Mouse (Mus musculus) frontal cortex, adult 2 months (tissue): Measurements from ENCODE around the gene Blm. TPM values are rescaled to one million over a fixed set of nuclear protein-coding genes. Genes with fewer than 3 reads are reported as not detected.

Experiments
- DNase-seq, 2 experiments: peaks; one replicate each; pipeline ENCODE4 v3.0.0; 2022; ENCODE audit warnings: low spot score in 1 of 2; ENCODE audit errors: extremely low spot score in 1 of 2
- polyA plus RNA-seq: library from polyadenylated mRNA; depleted of rRNA; stranded (reverse); fragments of >200 nt; gene quantifications from 2 replicates; pipeline ENCODE4 v1.2.3, GENCODE M21; 2012; rRNA removed

The Blm gene
- polyA plus RNA-seq, 1 experiment, result 4.8 TPM

DNA sequence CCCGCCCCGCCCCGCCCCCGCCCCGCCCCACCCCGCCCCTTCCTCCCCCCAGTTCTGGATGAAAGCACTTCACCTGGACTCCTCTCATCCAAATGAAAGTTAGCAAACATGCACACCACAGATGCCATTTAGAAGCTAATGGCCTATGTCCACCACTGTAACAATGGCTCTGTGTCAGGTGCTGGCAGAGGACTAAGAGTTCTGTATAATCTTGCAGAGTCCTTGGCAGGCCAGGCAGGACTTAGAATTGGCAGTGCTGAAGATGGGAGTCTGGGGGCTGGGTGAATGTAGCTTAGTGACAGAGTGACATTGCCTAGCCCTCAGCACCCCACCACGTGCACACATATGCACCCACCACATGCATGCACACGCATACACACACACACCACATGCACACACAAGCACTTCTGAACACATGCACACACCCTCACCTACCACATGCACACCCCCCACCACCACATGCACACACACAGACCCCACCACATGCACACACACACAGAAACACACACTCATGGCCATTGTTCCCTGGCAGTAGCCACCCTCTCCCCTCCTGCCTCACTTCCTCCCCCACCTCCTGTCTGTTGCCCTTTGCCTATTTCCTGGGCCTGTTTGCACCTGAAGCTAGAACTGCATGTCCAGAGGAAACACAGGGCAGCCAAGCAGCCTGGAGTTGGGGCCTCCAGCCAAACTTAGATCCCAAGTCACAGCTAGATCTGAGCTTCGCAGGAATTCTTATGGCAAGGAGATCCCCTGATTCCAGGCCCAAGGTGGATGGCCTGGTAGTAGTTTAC, 121.2 kb downstream of the Blm start:
- no peak for DNase-seq

DNA sequence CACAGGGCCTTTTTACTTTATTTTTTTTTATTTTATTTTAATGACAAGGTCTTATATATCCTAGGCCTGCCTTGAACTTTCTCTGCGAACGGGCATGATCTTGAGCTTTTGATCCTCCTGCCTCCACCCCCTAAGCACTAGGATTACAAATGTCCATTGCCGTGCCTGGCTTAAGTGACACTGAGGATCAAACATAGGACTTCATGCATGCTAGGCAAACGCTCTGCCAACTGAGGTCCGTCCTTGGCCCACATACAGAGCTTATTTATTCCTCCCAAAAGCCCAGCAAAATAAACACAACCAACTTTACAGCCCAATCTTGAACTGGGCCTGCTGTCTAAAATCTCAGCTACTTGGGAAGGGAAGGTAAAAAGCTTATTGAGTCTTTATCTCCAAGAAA, 122.1 kb downstream of the Blm start:
- DNase-seq, result no peak

DNA sequence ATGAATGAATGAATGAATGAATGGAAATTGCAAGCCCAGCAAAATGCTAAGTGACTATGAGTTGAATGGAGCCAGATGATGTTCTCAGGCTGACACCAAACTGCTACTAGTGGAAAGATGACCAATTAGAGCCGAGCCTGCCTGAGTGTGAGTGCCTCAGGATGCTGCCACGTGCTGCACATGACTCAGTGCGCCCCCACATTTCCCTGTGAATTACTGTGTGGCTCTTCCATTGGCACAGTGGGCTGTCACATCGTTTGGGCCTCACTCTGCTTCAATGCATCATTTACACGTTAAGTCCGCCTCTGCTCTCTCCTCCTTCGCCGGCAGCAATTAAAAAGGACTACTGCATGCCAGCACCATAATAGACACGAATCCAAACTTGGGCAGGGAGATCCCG, 122.6 kb downstream of the Blm start:
- peak; percentile 77 to 87 for DNase-seq

DNA sequence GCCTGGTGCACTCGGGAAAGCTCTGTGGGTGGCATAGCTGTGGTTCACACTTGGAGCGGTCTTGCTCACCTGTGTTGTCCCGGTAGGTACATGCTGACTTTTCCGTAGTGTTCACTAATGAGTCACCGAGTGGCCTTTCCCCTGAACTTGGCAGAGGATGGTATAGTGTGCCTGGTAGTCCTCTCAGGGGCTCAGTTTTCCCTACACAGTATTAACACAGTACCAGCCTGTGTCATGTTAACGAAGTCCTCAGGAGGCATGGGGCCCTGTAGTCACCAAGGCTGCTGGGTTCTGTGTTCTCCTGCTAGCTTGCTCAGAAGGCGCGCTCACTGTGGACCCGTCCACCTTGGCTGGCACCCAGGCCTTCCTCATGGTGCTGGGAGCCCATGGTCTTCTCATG, 124.5 kb downstream of the Blm start:
- no peak for DNase-seq

- DNase-seq, result no peak
These were observed 127.2 kb downstream of the Blm start for GRCm38 (mm10) chr7:80407712-80408111.

GRCm38 (mm10) chr7:80406186-80406585, 128.7 kb downstream of the Blm start:
- no peak for DNase-seq

- DNase-seq, result no peak
These were observed 129.7 kb downstream of the Blm start, which contains the start of gene Furin for GRCm38 (mm10) chr7:80405188-80405695. Furin (minus strand) TSS chr7:80405436.

Other genes starting within 250 kb of the Blm start
- gene Prc1, start 240.7 kb downstream of the Blm start, polyA plus RNA-seq, result 1.9 and 2.3 TPM in 2 replicates
- gene Rccd1, start 210.7 kb downstream of the Blm start, polyA plus RNA-seq, result 21.1 and 23.6 TPM in 2 replicates
- gene Unc45a, start 194.1 kb downstream of the Blm start, polyA plus RNA-seq, result 51.4 and 52.5 TPM in 2 replicates
- 46.8 and 61.2 TPM in 2 replicates for gene Hddc3, start 192.0 kb downstream of the Blm start, polyA plus RNA-seq
- 123 and 129 TPM in 2 replicates for gene Man2a2, start 163.7 kb downstream of the Blm start, polyA plus RNA-seq
- gene Fes, start 147.2 kb downstream of the Blm start, polyA plus RNA-seq, result 5.4 and 6.1 TPM in 2 replicates
- 24.2 and 26.3 TPM in 2 replicates for gene Furin, start 129.7 kb downstream of the Blm start, polyA plus RNA-seq
- 15.9 and 16.8 TPM in 2 replicates for gene Crtc3, start 153.8 kb upstream of the Blm start, polyA plus RNA-seq